Mouse (Mus musculus) adrenal gland, postnatal 36 days (tissue): Measurements from ENCODE around the gene Gm36028. TPM values are rescaled to one million over a fixed set of nuclear protein-coding genes. Genes with fewer than 3 reads are reported as not detected.

ENCODE experiments used
- DNase-seq, 2 experiments: peaks; one replicate each; pipeline ENCODE4 v3.0.0; 2021; ENCODE audit warnings: mixed read lengths in 1 of 2
- total RNA-seq, 2 experiments: library from RNA; stranded (reverse); gene quantifications; 2 replicates each; pipeline ENCODE4 v1.2.3; 2021

The Gm36028 gene
- total RNA-seq, 2 experiments from 2014 or later: 0.49 TPM; not detected in 1

- no peak for DNase-seq
Observed at GRCm38 (mm10) chr16:37860213-37860612, 733 bp downstream of the Gm36028 start.

- no peak for DNase-seq
Observed at GRCm38 (mm10) chr16:37857495-37857894, 3.5 kb downstream of the Gm36028 start.

GRCm38 (mm10) chr16:37856327-37856726 lies 4.6 kb downstream of the Gm36028 start:
- DNase-seq: peak in 1 of 2 experiments; percentile 33

GRCm38 (mm10) chr16:37855583-37855982 lies 5.4 kb downstream of the Gm36028 start:
- DNase-seq: no peak

GRCm38 (mm10) chr16:37854593-37854992 lies 6.4 kb downstream of the Gm36028 start:
- no peak for DNase-seq

- no peak for DNase-seq
Observed at GRCm38 (mm10) chr16:37854054-37854453, 6.9 kb downstream of the Gm36028 start.

- DNase-seq: peak; percentile 50 to 52
Observed at GRCm38 (mm10) chr16:37853279-37853678, 7.7 kb downstream of the Gm36028 start.

- peak in 1 of 2 experiments; percentile 45 for DNase-seq
Observed at GRCm38 (mm10) chr16:37851366-37851765, 9.6 kb downstream of the Gm36028 start.

- no peak for DNase-seq
Observed at GRCm38 (mm10) chr16:37847081-37847480, 13.9 kb downstream of the Gm36028 start.

- peak; percentile 24 to 61 for DNase-seq
Observed at GRCm38 (mm10) chr16:37845202-37845925, 15.6 kb downstream of the Gm36028 start.

- no peak for DNase-seq
Observed at GRCm38 (mm10) chr16:37843740-37844139, 17.2 kb downstream of the Gm36028 start.

GRCm38 (mm10) chr16:37842439-37842838 lies 18.5 kb downstream of the Gm36028 start:
- no peak for DNase-seq

- DNase-seq: no peak
Observed at GRCm38 (mm10) chr16:37837571-37837970, 23.4 kb downstream of the Gm36028 start.

- no peak for DNase-seq
Observed at GRCm38 (mm10) chr16:37831041-37831440, 29.9 kb downstream of the Gm36028 start.

- no peak for DNase-seq
Observed at GRCm38 (mm10) chr16:37826286-37826685, 34.7 kb downstream of the Gm36028 start.

- no peak for DNase-seq
Observed at GRCm38 (mm10) chr16:37824778-37825505, 36.0 kb downstream of the Gm36028 start.

GRCm38 (mm10) chr16:37823949-37824348 lies 37.0 kb downstream of the Gm36028 start:
- DNase-seq: no peak

- no peak for DNase-seq
Observed at GRCm38 (mm10) chr16:37817986-37818385, 43.0 kb downstream of the Gm36028 start.

- DNase-seq: peak; percentile 78 to 83
Observed at GRCm38 (mm10) chr16:37814383-37814971, 46.5 kb downstream of the Gm36028 start.

GRCm38 (mm10) chr16:37813691-37814382 lies 47.1 kb downstream of the Gm36028 start:
- no peak for DNase-seq

GRCm38 (mm10) chr16:37812474-37812886 lies 48.5 kb downstream of the Gm36028 start:
- peak; percentile 45 to 49 for DNase-seq

- DNase-seq: no peak
Observed at GRCm38 (mm10) chr16:37811874-37812273, 49.1 kb downstream of the Gm36028 start.
